Mouse (Mus musculus) stomach, embryonic 14.5 days (tissue): ENCODE data around the gene Nkg7. TPM values are rescaled to one million over a fixed set of nuclear protein-coding genes. Genes with fewer than 3 reads are reported as not detected.
"Not testable (repeated sequence)": the region's sequence is repeated elsewhere in the genome, so short reads cannot be mapped to it uniquely, and the experiment has no call there.

ENCODE experiments used
- ATAC-seq: fragments of 200-750 bp; cut with Nextera tagmentation; 2 replicates; pipeline ENCODE4 v1.8.0; 2017; ENCODE audit warnings: low read depth, moderate TSS enrichment; ENCODE audit not compliant: insufficient number of reproducible peaks, insufficient read depth, low FRiP score
- H3K27ac ChIP-seq: fragments of 300-500 bp; sonication (generic); 2 replicates; pipeline ENCODE4 v1.5.1; 2014; ENCODE audit warnings: mild to moderate bottlenecking, low read length, moderate library complexity, mixed read lengths
- H3K27me3 ChIP-seq: fragments of 300-500 bp; sonication (generic); 2 replicates; pipeline ENCODE4 v1.6.1; 2014; ENCODE audit warnings: low read length, control low read depth, mixed read lengths; ENCODE audit not compliant: control insufficient read depth, insufficient read depth
- H3K36me3 ChIP-seq: fragments of 300-500 bp; sonication (generic); 2 replicates; pipeline ENCODE4 v1.6.1; 2014; ENCODE audit warnings: mild to moderate bottlenecking, control low read depth, low read length, moderate library complexity, mixed read lengths; ENCODE audit not compliant: control insufficient read depth, insufficient read depth
- H3K4me1 ChIP-seq: fragments of 300-500 bp; sonication (generic); 2 replicates; pipeline ENCODE4 v1.6.1; 2014; ENCODE audit warnings: low read length, control low read depth, mixed read lengths; ENCODE audit not compliant: control insufficient read depth, insufficient read depth
- H3K4me2 ChIP-seq: fragments of 300-500 bp; sonication (generic); replicated peaks from 2 replicates; pipeline ENCODE4 v1.6.1; 2014; ENCODE audit warnings: low read depth, low read length, control low read depth
- H3K4me3 ChIP-seq: fragments of 300-500 bp; sonication (generic); 2 replicates; pipeline ENCODE4 v1.5.1; 2014; ENCODE audit warnings: low read depth, low read length, control low read depth
- H3K9ac ChIP-seq: fragments of 300-500 bp; sonication (generic); replicated peaks from 2 replicates; pipeline ENCODE4 v1.6.1; 2014; ENCODE audit warnings: low read depth, mild to moderate bottlenecking, control low read depth, low read length, moderate library complexity, mixed read lengths
- H3K9me3 ChIP-seq: fragments of 300-500 bp; sonication (generic); 2 replicates; pipeline ENCODE4 v1.6.1; 2016; ENCODE audit warnings: low read depth, low read length, control low read depth; ENCODE audit not compliant: control insufficient read depth
- WGBS: fragments of 180-500 bp; shearing (Covaris S2); extraction: QIAGEN DNeasy Blood & Tissue Kit; methylation state at CpG from one replicate; pipeline ENCODE4 v1.1.7; 2014; 5-methylcytosine and 5-hydroxymethylcytosine counted together
- polyA plus RNA-seq: library from polyadenylated mRNA; unstranded; fragments of >200 nt; fragmentation: Nextera tagmentation; extraction: Ambion mirVana; gene quantifications from 2 replicates; pipeline ENCODE4 v1.2.1, GENCODE M21; 2014

Gene Nkg7
- 0.39 and 1.4 TPM in 2 replicates for polyA plus RNA-seq

- no peak within 1 kb of the TSS for H3K9ac ChIP-seq
- H3K9me3 ChIP-seq = no peaks in the 10 kb centered on the region
- H3K27me3 ChIP-seq = no peaks in the 10 kb centered on the region
- no peak; the same call in 1 of the 2 replicates for ATAC-seq
- no peak within 1 kb of the TSS for H3K27ac ChIP-seq
- WGBS = 63% methylated on average over 10 of the region's 10 CpGs
- no peaks in the 10 kb centered on the region for H3K4me1 ChIP-seq
- no peak within 1 kb of the TSS for H3K4me2 ChIP-seq
- H3K4me3 ChIP-seq = no peak within 1 kb of the TSS
- H3K36me3 ChIP-seq = no peaks in the 10 kb centered on the region
Measured at GRCm38 (mm10) chr7:43436341-43437255, at the start of gene Nkg7. Gene Nkg7 (plus strand): TSS chr7:43437073.

- Histone ChIP-seq H3K36me3 (no peaks in the 10 kb centered on the region), H3K4me1 (no peaks in the 10 kb centered on the region), H3K4me3 (no peak overlapping the region), H3K27ac (no peak overlapping the region), H3K9ac (no peak overlapping the region), H3K9me3 (no peaks in the 10 kb centered on the region), H3K4me2 (no peak overlapping the region), H3K27me3 (no peaks in the 10 kb centered on the region)
- no peak for ATAC-seq
- 76% methylated on average over 8 of the region's 8 CpGs for WGBS
Measured at GRCm38 (mm10) chr7:43392349-43393121, 44.3 kb upstream of the Nkg7 start.

GRCm38 (mm10) chr7:43399501-43399900, 37.4 kb upstream of the Nkg7 start:
- no peak overlapping the region for H3K27ac ChIP-seq

GRCm38 (mm10) chr7:43402718-43403117, 34.2 kb upstream of the Nkg7 start:
- H3K4me1 ChIP-seq = no peaks in the 10 kb centered on the region
- H3K27me3 ChIP-seq = no peaks in the 10 kb centered on the region
- no peak overlapping the region for H3K4me2 ChIP-seq
- H3K27ac ChIP-seq = no peak overlapping the region
- no peak overlapping the region for H3K4me3 ChIP-seq
- no peaks in the 10 kb centered on the region for H3K9me3 ChIP-seq
- H3K36me3 ChIP-seq = no peaks in the 10 kb centered on the region
- H3K9ac ChIP-seq = no peak overlapping the region
- WGBS = 23% methylated on average over 2 of the region's 2 CpGs
- ATAC-seq = no peak

More at GRCm38 (mm10) chr7:43399501-43399900, 37.4 kb upstream of the Nkg7 start:
- no peaks in the 10 kb centered on the region for H3K36me3 ChIP-seq
- no peaks in the 10 kb centered on the region for H3K4me1 ChIP-seq
- no peaks in the 10 kb centered on the region for H3K27me3 ChIP-seq
- no peak for ATAC-seq
- H3K4me2 ChIP-seq = no peak overlapping the region
- 84% methylated on average over 2 of the region's 2 CpGs for WGBS
- H3K9ac ChIP-seq = no peak overlapping the region
- no peak overlapping the region for H3K4me3 ChIP-seq
- no peaks in the 10 kb centered on the region for H3K9me3 ChIP-seq

- Histone ChIP-seq H3K36me3 (no peaks in the 10 kb centered on the region), H3K27ac (no peak overlapping the region), H3K4me2 (no peak overlapping the region), H3K27me3 (no peaks in the 10 kb centered on the region), H3K9ac (no peak overlapping the region), H3K9me3 (no peaks in the 10 kb centered on the region), H3K4me1 (no peaks in the 10 kb centered on the region), H3K4me3 (no peak overlapping the region)
- no peak for ATAC-seq
- 87% methylated on average over 3 of the region's 3 CpGs for WGBS
Measured at GRCm38 (mm10) chr7:43407573-43407972, 29.3 kb upstream of the Nkg7 start.

- no peak within 1 kb of the TSS for H3K4me2 ChIP-seq
- no peak within 1 kb of the TSS for H3K27ac ChIP-seq
- no peaks in the 10 kb centered on the region for H3K4me1 ChIP-seq
- H3K9ac ChIP-seq = no peak within 1 kb of the TSS
- no peak within 1 kb of the TSS for H3K4me3 ChIP-seq
- no peaks in the 10 kb centered on the region for H3K36me3 ChIP-seq
- 66% methylated on average over 4 of the region's 4 CpGs for WGBS
- no peaks in the 10 kb centered on the region for H3K27me3 ChIP-seq
- H3K9me3 ChIP-seq = no peaks in the 10 kb centered on the region
- ATAC-seq = no peak
Measured at GRCm38 (mm10) chr7:43408131-43408553, 28.7 kb upstream of the Nkg7 start, which contains the start of gene Siglecg. Gene Siglecg (plus strand): TSS chr7:43408204.

- no peaks in the 10 kb centered on the region for H3K27me3 ChIP-seq
- no peak overlapping the region for H3K4me2 ChIP-seq
- no peak overlapping the region for H3K9ac ChIP-seq
- no peaks in the 10 kb centered on the region for H3K9me3 ChIP-seq
- H3K4me3 ChIP-seq = no peak overlapping the region
- no peak overlapping the region for H3K27ac ChIP-seq
- WGBS = 83% methylated on average over 3 of the region's 3 CpGs
- no peak for ATAC-seq
- no peaks in the 10 kb centered on the region for H3K4me1 ChIP-seq
- H3K36me3 ChIP-seq = no peaks in the 10 kb centered on the region
Measured at GRCm38 (mm10) chr7:43409084-43409483, 27.8 kb upstream of the Nkg7 start.

- not testable (repeated sequence) for H3K4me1 ChIP-seq, H3K9ac ChIP-seq, H3K4me2 ChIP-seq, H3K27me3 ChIP-seq, H3K36me3 ChIP-seq, H3K4me3 ChIP-seq, H3K27ac ChIP-seq, H3K9me3 ChIP-seq
- ATAC-seq = 0 out of 2 replicates have a peak, but pooled peaks have one; percentile 23
- 31% methylated on average over 4 of the region's 4 CpGs for WGBS
Measured at GRCm38 (mm10) chr7:43411724-43412123, 25.1 kb upstream of the Nkg7 start.
